Mouse (Mus musculus): Measurements from ENCODE around the gene Aasdh.

Aasdh gene

DNA sequence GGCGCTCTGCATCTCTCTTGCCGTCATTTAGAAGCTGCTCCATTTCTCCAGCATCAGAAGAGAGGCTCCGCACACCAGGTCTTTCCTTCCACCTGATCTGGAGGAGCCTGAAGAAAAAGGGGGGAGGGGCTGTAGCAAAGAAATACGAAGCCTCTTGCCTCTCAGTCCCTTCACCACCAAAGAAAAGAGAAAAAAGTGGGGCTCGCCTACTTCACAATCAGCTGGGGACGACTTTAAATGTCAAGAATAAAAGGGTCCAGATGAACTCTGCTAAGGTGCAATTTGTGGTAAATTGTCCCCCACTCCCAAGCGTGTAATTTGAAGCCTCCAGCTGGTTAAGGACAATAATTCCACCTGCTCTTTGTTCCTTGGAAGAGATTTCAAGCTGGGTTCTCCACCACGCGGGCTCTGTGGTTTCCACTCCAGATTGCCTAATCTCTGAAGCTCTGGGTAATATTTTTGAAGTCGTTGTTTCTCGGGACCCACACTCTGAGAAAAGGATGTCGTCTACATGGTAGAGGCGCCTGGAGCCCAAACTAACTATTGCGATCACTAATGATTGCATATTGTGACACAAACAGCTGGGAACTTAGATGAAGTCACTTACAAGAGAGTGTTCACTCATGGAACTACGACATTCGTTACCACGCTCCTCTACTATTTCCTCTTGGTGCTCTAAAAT is 72.6 kb downstream of the Aasdh start:
- no peak for TF ChIP-seq GATA4 (IDR thresholded peaks at IDR 0.05; ENCODE audit: insufficient replicate concordance, low read length)

DNA sequence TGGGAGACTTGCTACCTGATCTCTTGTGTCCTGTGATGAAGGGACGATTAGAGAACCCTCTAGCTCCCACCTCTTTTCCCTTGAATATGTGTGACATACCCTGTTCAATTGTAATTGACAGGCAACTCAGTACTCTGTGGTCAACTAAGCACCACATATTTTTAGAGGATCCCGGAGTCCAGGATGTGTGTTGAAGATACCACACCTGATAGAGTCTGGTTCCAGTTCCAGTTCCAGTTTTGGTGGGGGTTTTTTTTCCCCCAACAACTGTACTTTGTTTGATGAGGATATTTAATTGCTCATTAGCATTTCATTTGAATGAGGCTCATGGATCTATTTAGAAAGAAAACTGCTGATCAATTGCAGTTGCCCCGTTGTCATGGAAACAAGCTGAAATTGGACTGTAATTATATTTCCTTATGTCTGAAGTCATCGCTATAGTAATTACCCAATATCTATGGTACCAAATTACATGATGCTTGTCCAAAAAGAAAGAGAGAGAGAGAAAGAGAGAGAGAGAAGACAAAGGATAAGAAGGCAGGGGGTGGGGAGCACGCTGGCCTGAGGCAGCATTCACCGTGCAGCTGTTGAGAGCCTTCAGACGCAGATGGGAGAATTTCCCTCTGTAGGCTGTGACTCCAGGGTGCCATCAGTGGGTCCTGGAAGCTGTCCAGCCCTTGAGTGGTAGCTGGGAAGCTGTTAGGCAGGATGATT is 76.6 kb downstream of the Aasdh start:
- no peak for TF ChIP-seq GATA4 (IDR thresholded peaks at IDR 0.05; ENCODE audit: insufficient replicate concordance, low read length)
